Mouse (Mus musculus): ENCODE results near the gene Itgb2.

Gene Itgb2

GRCm38 (mm10) chr10:77517066-77517620 lies 12.9 kb upstream of the Itgb2 start:
- peak; percentile 84 to 85 for DNase-seq

DNA sequence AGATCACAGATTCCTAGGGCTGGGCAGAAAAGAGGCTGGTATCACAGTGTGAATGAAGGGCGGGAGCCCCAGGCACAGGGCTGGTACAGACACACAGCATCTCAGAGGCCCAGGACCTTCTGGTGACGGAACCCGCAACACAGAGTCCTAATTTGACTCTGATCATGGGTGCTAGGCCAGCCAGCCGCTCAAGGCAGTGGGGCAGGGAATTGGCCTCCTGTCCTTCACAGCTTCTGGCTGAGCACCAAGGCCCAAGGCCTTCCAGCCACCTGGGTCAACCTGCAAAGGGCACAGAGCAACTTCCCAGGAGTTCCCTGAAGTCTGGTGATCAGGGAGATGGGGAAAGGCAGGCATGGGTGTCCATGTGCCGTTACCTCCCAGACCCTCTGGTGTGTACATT lies 12.3 kb upstream of the Itgb2 start:
- DNase-seq: no peak

DNA sequence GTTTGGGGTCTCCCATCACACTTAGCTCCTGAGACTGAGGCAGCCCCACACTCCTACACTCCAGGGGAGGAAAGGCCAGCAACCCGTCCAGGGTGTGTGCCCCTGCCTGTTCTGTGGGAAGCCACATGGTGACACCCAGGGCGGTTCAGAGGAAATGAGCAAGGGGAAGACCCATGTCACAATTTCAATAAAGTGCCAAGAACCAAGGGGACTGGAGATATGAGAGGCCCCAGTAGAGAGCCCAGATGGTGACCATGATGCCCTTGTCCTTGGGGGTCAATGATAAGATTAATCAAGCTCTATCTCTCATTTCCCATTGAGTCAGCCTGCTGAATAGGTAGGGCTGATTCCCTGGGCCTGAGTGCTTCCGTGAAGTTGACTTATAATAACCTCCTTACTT lies 10.9 kb upstream of the Itgb2 start:
- no peak for DNase-seq

GRCm38 (mm10) chr10:77520497-77520896 lies 9.6 kb upstream of the Itgb2 start:
- DNase-seq: no peak

- no peak for DNase-seq
These were observed 7.9 kb upstream of the Itgb2 start for GRCm38 (mm10) chr10:77522021-77522731.

DNA sequence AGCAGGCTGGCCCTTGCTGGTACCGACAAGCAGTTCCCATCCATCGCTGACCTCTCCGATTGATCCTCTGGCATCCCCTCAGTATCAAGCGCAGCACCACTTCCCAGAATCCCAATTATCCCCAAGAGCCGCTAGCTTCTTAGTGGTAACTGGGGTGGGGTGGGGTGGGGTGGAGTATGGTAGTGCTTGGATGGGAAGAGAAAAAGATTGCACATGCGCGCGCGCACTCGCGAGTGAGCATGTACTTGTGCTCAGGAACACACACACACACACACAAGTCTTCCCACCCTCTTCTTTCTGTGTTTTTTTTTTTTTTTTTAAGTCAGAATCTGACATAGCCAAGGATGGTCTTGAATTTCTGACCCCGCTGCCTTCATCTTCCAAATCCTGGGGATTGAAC lies 7.3 kb upstream of the Itgb2 start:
- no peak for DNase-seq

DNA sequence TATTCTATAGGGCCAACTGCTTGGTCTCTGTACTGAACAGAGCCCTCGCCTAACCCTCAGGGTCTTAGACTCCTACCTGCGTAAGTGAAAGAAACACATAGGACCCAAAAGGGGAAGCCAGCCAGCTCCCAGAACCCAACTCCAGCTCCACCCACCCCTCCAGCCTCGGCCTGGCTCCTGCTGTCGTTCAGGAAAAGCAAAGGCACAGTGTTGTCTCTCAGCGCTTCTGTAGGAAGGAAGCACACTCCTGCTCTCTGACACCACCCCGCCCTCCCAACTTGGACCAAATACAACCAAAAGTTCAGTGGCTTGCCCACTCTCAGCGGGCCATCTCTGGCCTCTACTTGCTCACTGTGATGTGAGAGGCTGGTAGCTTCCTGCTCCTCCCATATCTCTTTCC lies 6.7 kb upstream of the Itgb2 start:
- no peak for DNase-seq

DNA sequence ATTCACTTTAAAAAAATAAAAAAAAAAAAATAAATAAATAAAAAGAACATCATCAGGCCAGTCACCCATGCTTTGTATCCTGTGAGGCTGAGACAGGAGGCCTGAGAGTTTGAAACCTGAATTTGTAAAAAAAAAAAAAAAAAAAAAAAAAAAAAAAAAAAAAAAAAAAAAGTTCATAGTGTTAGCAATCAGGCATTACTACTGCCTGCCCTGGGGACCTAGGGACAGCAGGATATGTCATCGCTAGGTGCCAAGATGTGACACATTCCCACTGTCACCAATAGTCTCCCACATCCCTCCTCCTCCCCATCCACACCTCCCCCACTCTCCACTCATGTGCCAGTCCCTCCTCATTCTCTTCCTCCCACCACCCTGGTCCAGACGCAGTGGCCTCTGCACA lies 3.6 kb upstream of the Itgb2 start:
- no peak for DNase-seq

DNA sequence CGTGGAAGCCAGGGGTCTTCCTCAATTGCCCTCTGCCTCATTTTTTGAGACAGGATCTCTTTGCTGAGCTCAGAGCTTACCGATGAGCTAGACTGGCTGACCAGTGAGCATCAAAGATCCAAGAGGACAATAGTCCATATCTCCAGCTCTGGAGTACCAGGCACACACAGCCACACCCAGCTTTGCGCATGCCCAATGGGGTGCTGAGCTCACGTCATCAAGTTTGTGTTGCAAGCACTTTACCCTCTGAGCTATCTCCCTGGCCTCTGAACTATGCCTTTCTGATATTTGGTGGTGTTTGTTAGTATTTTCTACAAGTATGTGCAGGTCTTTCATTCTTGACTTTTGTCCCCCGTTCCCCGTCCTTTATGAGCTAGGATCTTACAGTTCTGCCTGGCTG lies 1.4 kb upstream of the Itgb2 start:
- DNase-seq: no peak

GRCm38 (mm10) chr10:77531026-77532019 lies 1.3 kb downstream of the Itgb2 start:
- no peak for DNase-seq

- DNase-seq: no peak
These were observed 2.0 kb downstream of the Itgb2 start for GRCm38 (mm10) chr10:77532020-77532413.

DNA sequence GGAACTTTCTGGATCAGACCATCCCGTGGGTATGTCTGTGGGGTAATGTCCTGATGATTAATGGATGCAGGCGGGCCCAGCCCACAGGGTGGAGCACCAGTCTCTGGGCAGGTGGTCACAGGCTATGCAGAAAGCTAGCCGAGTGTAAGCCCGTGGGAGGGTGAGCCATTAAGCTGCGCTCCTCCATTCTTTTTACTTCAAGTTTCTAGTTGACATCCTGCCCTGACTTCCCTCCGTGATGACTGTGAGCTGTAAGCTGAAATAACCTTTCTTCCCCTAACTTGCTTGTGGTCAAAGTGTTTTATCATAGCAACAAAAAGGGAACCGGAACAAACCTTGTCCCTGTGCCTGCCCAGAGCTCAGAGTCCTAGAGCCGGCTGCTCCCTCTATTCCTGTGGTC lies 6.7 kb downstream of the Itgb2 start:
- DNase-seq: no peak

DNA sequence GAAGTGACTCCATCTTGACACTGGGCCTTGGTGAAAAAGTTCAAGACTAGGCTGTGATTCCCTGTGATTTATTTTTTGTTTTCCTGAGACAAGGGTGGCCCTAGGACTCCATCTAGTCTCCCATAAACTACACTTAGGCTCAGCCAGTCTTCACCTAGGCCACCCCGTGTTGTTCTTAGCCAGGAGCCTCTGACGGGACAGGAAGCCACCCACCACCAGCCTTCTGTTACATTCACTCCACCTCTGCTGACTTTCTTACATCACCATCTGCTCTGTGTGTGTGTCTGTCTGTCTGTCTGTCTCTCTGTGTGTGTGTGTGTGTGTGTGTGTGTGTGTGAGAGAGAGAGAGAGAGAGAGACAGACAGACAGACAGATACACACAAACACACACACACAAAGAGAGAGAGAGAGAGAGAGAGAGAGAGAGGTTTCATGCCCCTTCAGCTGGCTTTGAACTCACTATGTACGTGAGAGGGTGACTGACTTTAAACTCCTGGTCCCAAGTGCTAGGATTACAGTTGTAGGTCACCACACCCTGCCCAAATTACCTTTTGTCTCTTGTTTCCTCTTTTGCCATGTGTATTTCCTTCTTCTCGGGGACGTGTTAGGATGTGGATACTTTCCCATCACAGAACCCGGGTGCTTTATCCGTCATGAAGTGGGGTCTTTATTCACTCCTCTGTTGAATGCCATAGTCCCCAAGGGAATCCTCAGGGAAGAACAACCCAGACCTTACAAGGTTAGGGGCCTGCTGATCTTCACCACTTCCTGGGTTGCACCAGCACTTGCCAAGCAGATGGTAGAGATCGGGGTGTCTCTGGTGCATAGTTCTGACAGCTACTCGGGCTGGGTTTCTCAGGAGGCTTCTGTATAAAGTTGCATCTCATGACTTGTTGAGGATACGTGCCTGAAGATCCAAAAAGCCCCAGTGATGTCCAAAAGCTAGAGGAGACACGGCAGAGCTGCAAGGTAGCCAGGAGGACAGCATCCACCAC lies 7.5 kb downstream of the Itgb2 start:
- no peak for DNase-seq

- peak; percentile 54 to 62 for DNase-seq
These were observed 9.4 kb downstream of the Itgb2 start for GRCm38 (mm10) chr10:77539320-77539945.

GRCm38 (mm10) chr10:77540576-77541102 lies 10.6 kb downstream of the Itgb2 start:
- DNase-seq: no peak

DNA sequence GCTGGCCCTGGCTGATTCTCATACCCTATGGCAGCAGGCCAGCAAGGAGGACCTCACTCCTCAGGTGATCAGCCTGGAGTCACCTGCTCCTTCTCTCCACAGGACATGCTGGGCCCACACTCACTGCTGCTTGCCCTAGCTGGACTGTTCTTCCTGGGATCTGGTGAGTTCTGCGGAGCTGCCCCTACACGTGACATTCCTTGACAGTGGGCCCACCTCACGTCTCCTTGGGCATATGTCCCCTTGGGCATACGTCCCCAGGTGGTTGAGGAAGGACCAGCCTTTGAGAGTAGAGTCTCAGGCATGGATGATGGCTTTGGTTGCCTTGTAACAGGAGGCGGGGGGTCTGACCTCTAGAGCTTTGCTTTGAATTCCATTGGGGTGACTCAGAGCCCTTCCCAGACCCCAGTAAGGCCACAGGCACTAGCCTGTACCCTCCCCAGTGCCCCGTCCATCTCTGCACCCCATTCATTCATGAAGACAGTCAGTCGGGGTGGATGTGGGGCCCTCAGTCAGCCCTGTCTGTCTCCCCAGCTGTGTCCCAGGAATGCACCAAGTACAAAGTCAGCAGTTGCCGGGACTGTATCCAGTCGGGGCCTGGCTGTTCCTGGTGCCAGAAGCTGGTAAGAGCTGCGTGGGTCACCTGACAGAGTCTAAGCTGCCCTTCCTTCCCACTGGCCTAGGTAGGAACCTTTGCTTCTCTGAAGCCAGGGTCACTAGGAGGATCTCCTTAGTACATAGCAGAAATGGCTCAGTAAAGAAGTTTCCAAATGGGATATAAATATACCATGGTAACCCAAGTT lies 12.0 kb downstream of the Itgb2 start:
- DNase-seq: no peak

GRCm38 (mm10) chr10:77543226-77543625 lies 13.2 kb downstream of the Itgb2 start:
- peak; percentile 42 to 59 for DNase-seq

- peak; percentile 85 to 91 for DNase-seq
These were observed 14.9 kb downstream of the Itgb2 start for GRCm38 (mm10) chr10:77544916-77545315.

GRCm38 (mm10) chr10:77548576-77548975 lies 18.5 kb downstream of the Itgb2 start:
- no peak for DNase-seq

- DNase-seq: peak; percentile 39 to 59
These were observed 20.8 kb downstream of the Itgb2 start for GRCm38 (mm10) chr10:77550874-77551273.

- DNase-seq: no peak
These were observed 22.1 kb downstream of the Itgb2 start for GRCm38 (mm10) chr10:77552162-77552561.

Measured in cerebellum, postnatal 14 days (tissue).